Mouse (Mus musculus) CD4-positive, CD25-positive, alpha-beta regulatory T cell, adult 2 months (primary cell): ENCODE measurements around the gene Nat8f3.
A peak's percentile ranks its signal among the peaks of the same experiment; 100 is the strongest.
"Not testable (repeated sequence)": the region's sequence is repeated elsewhere in the genome, so short reads cannot be mapped to it uniquely, and the experiment has no call there.

ENCODE experiments used
- DNase-seq: peaks from one replicate; pipeline ENCODE4 v3.0.0-alpha.2; 2012; ENCODE audit warnings: low read depth, low spot score

Nat8f3 gene

GRCm38 (mm10) chr6:85765532-85765931 lies at the start of gene Nat8f3:
TSS of gene Nat8f3 (minus strand) at chr6:85765754.
- DNase-seq: peak; percentile 2

- no peak for DNase-seq
Observed at GRCm38 (mm10) chr6:85813339-85813738, 47.8 kb upstream of the Nat8f3 start.

DNA sequence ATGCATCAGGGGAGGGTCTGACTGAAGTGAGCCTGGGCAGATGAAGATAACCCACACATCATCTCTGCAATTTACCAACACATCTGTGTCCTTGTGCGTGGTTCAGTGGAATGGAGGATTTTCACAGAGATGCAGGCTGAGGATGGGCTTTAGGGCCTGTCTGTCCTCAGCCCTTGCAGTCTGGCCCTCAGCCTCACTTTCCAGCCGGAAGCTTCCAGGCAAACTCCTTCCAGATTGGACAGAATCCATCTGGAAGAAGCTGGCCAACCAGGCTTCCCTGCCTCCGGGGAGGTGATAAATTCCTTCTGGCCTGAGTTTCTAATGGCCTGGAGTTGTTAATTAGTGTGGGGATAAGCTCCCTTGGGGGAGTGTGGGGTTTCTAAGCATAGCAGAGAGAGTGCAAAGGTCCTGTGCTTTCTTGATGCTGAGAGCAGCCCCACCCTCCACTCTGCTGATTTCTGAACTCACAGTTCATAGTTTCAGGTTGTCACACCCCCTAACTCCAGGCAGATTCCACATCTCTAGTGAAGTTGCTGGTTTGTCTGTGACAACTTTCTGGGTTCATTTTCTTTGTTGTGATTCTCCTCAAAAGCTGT lies 45.5 kb upstream of the Nat8f3 start:
- not testable (repeated sequence) for DNase-seq

DNA sequence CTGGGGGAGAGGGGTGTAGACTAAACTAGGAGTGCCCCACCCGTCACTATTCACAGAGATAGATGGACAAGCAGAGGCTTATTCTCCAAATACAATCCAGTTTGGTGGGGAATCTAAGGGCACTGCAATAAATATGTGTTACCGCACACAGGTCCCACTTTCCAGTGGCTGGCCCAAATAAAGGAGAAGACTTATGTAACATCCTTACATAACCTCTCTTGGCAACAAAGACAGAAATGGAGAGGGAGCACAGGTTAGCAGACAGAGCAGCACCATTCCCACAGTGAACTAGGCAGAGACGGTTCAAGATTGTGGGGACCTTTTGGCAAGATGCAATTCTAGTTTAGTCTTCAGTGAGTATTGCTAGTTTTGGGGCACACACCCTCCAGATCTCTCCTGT lies 45.0 kb upstream of the Nat8f3 start:
- not testable (repeated sequence) for DNase-seq

- not testable (repeated sequence) for DNase-seq
Observed at GRCm38 (mm10) chr6:85809784-85810183, 44.2 kb upstream of the Nat8f3 start.

- not testable (repeated sequence) for DNase-seq
Observed at GRCm38 (mm10) chr6:85803180-85803579, 37.6 kb upstream of the Nat8f3 start.

- not testable (repeated sequence) for DNase-seq
Observed at GRCm38 (mm10) chr6:85763127-85764070, 2.2 kb downstream of the Nat8f3 start.

GRCm38 (mm10) chr6:85762678-85763077 lies 2.9 kb downstream of the Nat8f3 start:
- not testable (repeated sequence) for DNase-seq

- not testable (repeated sequence) for DNase-seq
Observed at GRCm38 (mm10) chr6:85755705-85756249, 9.8 kb downstream of the Nat8f3 start.

- not testable (repeated sequence) for DNase-seq
Observed at GRCm38 (mm10) chr6:85713105-85713504, 52.4 kb downstream of the Nat8f3 start, which contains the start of gene Nat8f7. TSS of gene Nat8f7 (minus strand) at chr6:85713205.

GRCm38 (mm10) chr6:85709607-85710006 lies 55.9 kb downstream of the Nat8f3 start:
- DNase-seq: not testable (repeated sequence)

DNA sequence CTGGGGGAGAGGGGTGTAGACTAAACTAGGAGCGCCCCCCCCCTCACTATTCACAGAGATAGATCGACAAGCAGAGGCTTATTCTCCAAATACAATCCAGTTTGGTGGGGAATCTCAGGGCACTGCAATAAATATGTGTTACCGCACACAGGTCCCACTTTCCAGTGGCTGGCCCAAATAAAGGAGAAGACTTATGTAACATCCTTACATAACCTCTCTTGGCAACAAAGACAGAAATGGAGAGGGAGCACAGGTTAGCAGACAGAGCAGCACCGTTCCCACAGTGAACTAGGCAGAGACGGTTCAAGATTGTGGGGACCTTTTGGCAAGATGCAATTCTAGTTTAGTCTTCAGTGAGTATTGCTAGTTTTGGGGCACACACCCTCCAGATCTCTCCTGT lies 56.3 kb downstream of the Nat8f3 start:
- not testable (repeated sequence) for DNase-seq

DNA sequence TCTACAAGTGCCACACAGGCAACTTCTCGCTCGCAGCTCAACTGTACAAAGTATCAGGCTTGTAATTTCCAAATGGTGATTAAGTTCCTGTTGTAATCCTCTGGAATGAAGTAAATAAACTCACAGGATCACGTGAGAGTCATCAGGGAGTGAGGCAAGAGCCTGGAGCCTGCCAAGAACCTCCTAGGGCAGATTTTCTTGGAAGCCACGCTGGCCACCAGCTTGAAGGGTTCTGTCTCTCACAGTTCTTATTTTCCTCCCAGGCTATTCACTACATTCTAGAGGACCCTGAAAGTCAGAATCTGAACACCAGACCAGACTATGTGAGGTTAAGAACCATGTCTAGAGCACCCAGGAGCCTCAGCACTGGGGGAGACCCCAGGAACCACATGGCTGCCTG lies 63.6 kb downstream of the Nat8f3 start:
- DNase-seq: not testable (repeated sequence)
